Mouse (Mus musculus) midbrain, postnatal 0 days (tissue): ENCODE results near the gene Zcchc12. TPM values are rescaled to one million over a fixed set of nuclear protein-coding genes. Genes with fewer than 3 reads are reported as not detected.

ENCODE experiments used
- ATAC-seq: fragments of 200-750 bp; cut with Nextera tagmentation; 2 replicates; pipeline ENCODE4 v1.8.0; 2017; ENCODE audit warnings: moderate number of reproducible peaks, mild to moderate bottlenecking, moderate TSS enrichment, moderate library complexity; ENCODE audit not compliant: low FRiP score
- DNase-seq: peaks from one replicate; pipeline ENCODE4 v3.0.0-alpha.2; 2015; ENCODE audit warnings: low spot score
- H3K27ac ChIP-seq: fragments of 300-500 bp; sonication (generic); 2 replicates; pipeline ENCODE4 v1.5.1; 2014; ENCODE audit warnings: low read depth, mild to moderate bottlenecking, low read length, mixed read lengths
- H3K27me3 ChIP-seq: fragments of 300-500 bp; sonication (generic); 2 replicates; pipeline ENCODE4 v1.6.1; 2014; ENCODE audit warnings: low read length, control low read depth, mixed read lengths; ENCODE audit not compliant: insufficient read depth
- H3K36me3 ChIP-seq: fragments of 300-500 bp; sonication (generic); 2 replicates; pipeline ENCODE4 v1.6.1; 2014; ENCODE audit warnings: low read length, control low read depth, mixed read lengths; ENCODE audit not compliant: insufficient read depth
- H3K4me1 ChIP-seq: fragments of 300-500 bp; sonication (generic); 2 replicates; pipeline ENCODE4 v1.6.1; 2014; ENCODE audit warnings: mild to moderate bottlenecking, control low read depth, antibody characterized with exemption, low read length, mixed read lengths; ENCODE audit not compliant: insufficient read depth
- H3K4me2 ChIP-seq: fragments of 300-500 bp; sonication (generic); 2 replicates; pipeline ENCODE4 v1.6.1; 2014; ENCODE audit warnings: low read depth, mild to moderate bottlenecking, low read length, mixed read lengths; ENCODE audit not compliant: poor library complexity, severe bottlenecking
- H3K4me3 ChIP-seq: fragments of 300-500 bp; sonication (generic); 2 replicates; pipeline ENCODE4 v1.5.1; 2014; ENCODE audit warnings: low read depth, mild to moderate bottlenecking, low read length, moderate library complexity
- H3K9ac ChIP-seq: fragments of 300-500 bp; sonication (generic); replicated peaks from 2 replicates; pipeline ENCODE4 v1.6.1; 2014; ENCODE audit warnings: mild to moderate bottlenecking, low read length, moderate library complexity, mixed read lengths; ENCODE audit not compliant: poor library complexity, severe bottlenecking
- H3K9me3 ChIP-seq: fragments of 300-500 bp; sonication (generic); 2 replicates; pipeline ENCODE4 v1.6.1; 2016; ENCODE audit warnings: low read length, control low read depth
- CTCF ChIP-seq: IDR thresholded peaks from 2 replicates; pipeline ENCODE4 v1.5.1; 2016; ENCODE audit warnings: antibody characterized with exemption, mild to moderate bottlenecking
- WGBS: fragments of 180-500 bp; shearing (Covaris S2); extraction: QIAGEN DNeasy Blood & Tissue Kit; methylation state at CpG from one replicate; pipeline ENCODE4 v1.1.7; 2014; 5-methylcytosine and 5-hydroxymethylcytosine counted together
- polyA plus RNA-seq: library from polyadenylated mRNA; unstranded; fragments of >200 nt; fragmentation: Nextera tagmentation; extraction: Ambion mirVana; gene quantifications from 2 replicates; pipeline ENCODE4 v1.2.1, GENCODE M21; 2015
- total RNA-seq: library from RNA; depleted of rRNA; stranded (reverse); fragments of >200 nt; gene quantifications from 2 replicates; pipeline ENCODE4 v1.2.3, GENCODE M21; 2014

Gene Zcchc12
- total and polyA plus RNA-seq, 2 experiments from 2014 or later = 306 to 627 TPM

GRCm38 (mm10) chrX:36186036-36186435 lies 9.7 kb upstream of the Zcchc12 start:
- no peak for TF ChIP-seq CTCF
- Histone ChIP-seq H3K36me3 (no peaks in the 10 kb centered on the region), H3K27me3 (no peaks in the 10 kb centered on the region), H3K9me3 (no peaks in the 10 kb centered on the region), H3K9ac (no peak overlapping the region), H3K4me1 (no peaks in the 10 kb centered on the region), H3K4me3 (no peak overlapping the region), H3K4me2 (no peak overlapping the region), H3K27ac (peak overlapping the region; percentile 47; the same call in 1 of the 2 replicates)
- ATAC-seq (peak; percentile 23; the same call in 1 of the 2 replicates), DNase-seq (no peak)
- 52% methylated on average over 5 of the region's 5 CpGs for WGBS

GRCm38 (mm10) chrX:36186443-36186842 lies 9.3 kb upstream of the Zcchc12 start:
- no peak overlapping the region for H3K4me2 ChIP-seq
- no peak overlapping the region for H3K9ac ChIP-seq
- DNase-seq (no peak), ATAC-seq (peak; percentile 78)
- H3K9me3 ChIP-seq = no peaks in the 10 kb centered on the region
- H3K36me3 ChIP-seq = no peaks in the 10 kb centered on the region
- no peak for TF ChIP-seq CTCF
- H3K4me3 ChIP-seq = no peak overlapping the region
- no peaks in the 10 kb centered on the region for H3K27me3 ChIP-seq
- peak overlapping the region; percentile 47; the same call in 1 of the 2 replicates for H3K27ac ChIP-seq
- H3K4me1 ChIP-seq = no peaks in the 10 kb centered on the region
- 32% methylated on average over 6 of the region's 6 CpGs for WGBS

- H3K4me2 ChIP-seq = no peak overlapping the region
- ATAC-seq (peak; percentile 31), DNase-seq (peak; percentile 57)
- H3K27me3 ChIP-seq = no peaks in the 10 kb centered on the region
- TF ChIP-seq CTCF = no peak
- no peak overlapping the region for H3K4me3 ChIP-seq
- H3K9ac ChIP-seq = no peak overlapping the region
- no peaks in the 10 kb centered on the region for H3K9me3 ChIP-seq
- no peaks in the 10 kb centered on the region for H3K36me3 ChIP-seq
- peak overlapping the region; percentile 69 for H3K27ac ChIP-seq
- WGBS = 18% methylated on average over 6 of the region's 6 CpGs
- H3K4me1 ChIP-seq = no peaks in the 10 kb centered on the region
Measured at GRCm38 (mm10) chrX:36193951-36194350, 1.8 kb upstream of the Zcchc12 start.

- Histone ChIP-seq H3K4me2 (no peak overlapping the region), H3K9ac (no peak overlapping the region), H3K9me3 (no peaks in the 10 kb centered on the region), H3K4me3 (no peak overlapping the region), H3K27ac (no peak overlapping the region), H3K36me3 (no peaks in the 10 kb centered on the region), H3K27me3 (no peaks in the 10 kb centered on the region), H3K4me1 (no peaks in the 10 kb centered on the region)
- no peak for ATAC-seq
- TF ChIP-seq CTCF = peak; percentile 20; the same call in 1 of the 2 replicates
- WGBS = 83% methylated on average over 2 of the region's 2 CpGs
- DNase-seq = no peak
Measured at GRCm38 (mm10) chrX:36209554-36209953, 13.8 kb downstream of the Zcchc12 start.

GRCm38 (mm10) chrX:36211216-36211615 lies 15.5 kb downstream of the Zcchc12 start:
- H3K4me3 ChIP-seq = no peak overlapping the region
- TF ChIP-seq CTCF = no peak
- H3K4me2 ChIP-seq = no peak overlapping the region
- H3K4me1 ChIP-seq = no peaks in the 10 kb centered on the region
- 87% methylated on average over 3 of the region's 3 CpGs for WGBS
- no peaks in the 10 kb centered on the region for H3K36me3 ChIP-seq
- H3K9me3 ChIP-seq = no peaks in the 10 kb centered on the region
- no peak overlapping the region for H3K27ac ChIP-seq
- H3K9ac ChIP-seq = no peak overlapping the region
- H3K27me3 ChIP-seq = no peaks in the 10 kb centered on the region
- ATAC-seq = no peak
- DNase-seq = no peak

- Histone ChIP-seq H3K4me3 (no peak overlapping the region), H3K27me3 (no peaks in the 10 kb centered on the region), H3K9me3 (no peaks in the 10 kb centered on the region), H3K36me3 (no peaks in the 10 kb centered on the region), H3K9ac (no peak overlapping the region), H3K4me2 (no peak overlapping the region), H3K27ac (no peak overlapping the region), H3K4me1 (no peaks in the 10 kb centered on the region)
- 52% methylated on average over 2 of the region's 2 CpGs for WGBS
- DNase-seq (no peak), ATAC-seq (no peak)
- TF ChIP-seq CTCF = peak; percentile 7; the same call in 1 of the 2 replicates
Measured at GRCm38 (mm10) chrX:36221366-36221765, 25.7 kb downstream of the Zcchc12 start.
